Mouse (Mus musculus) ES-E14 (cell line): ENCODE data around the gene 1700020L24Rik. TPM values are rescaled to one million over a fixed set of nuclear protein-coding genes. Genes with fewer than 3 reads are reported as not detected.
A peak's percentile ranks its signal among the peaks of the same experiment; 100 is the strongest.

Source experiments
- DNase-seq: peaks from one replicate; pipeline ENCODE4 v3.0.0-alpha.2; 2013; ENCODE audit warnings: low read depth, low spot score
- H3K27ac ChIP-seq: 2 replicates; pipeline ENCODE4 v1.5.1; 2012; ENCODE audit warnings: low read depth, mild to moderate bottlenecking, low read length, moderate library complexity, mixed read lengths; ENCODE audit not compliant: poor library complexity, insufficient read depth, severe bottlenecking
- H3K36me3 ChIP-seq: 2 replicates; pipeline ENCODE4 v1.6.1; 2012; ENCODE audit warnings: mild to moderate bottlenecking, low read length, moderate library complexity, mixed read lengths; ENCODE audit not compliant: control insufficient read depth, poor library complexity, insufficient read depth, severe bottlenecking
- H3K4me1 ChIP-seq, 2 experiments: fragments of 150-350 bp in 1 of 2; sonication (generic) in 1 of 2; 2 replicates each; pipeline ENCODE4 v1.6.1; 2012; ENCODE audit warnings: low read length in 2 of 2, mild to moderate bottlenecking in 1 of 2, mixed read lengths in 1 of 2; ENCODE audit not compliant: control insufficient read depth in 2 of 2, insufficient read depth in 2 of 2, poor library complexity in 1 of 2
- H3K4me3 ChIP-seq, 2 experiments: fragments of 150-350 bp in 1 of 2; sonication (generic) in 1 of 2; 2 replicates each; pipeline ENCODE4 v1.5.1; 2012; ENCODE audit warnings: low read length in 2 of 2, low read depth in 1 of 2, mild to moderate bottlenecking in 1 of 2, mixed read lengths in 1 of 2; ENCODE audit not compliant: insufficient read depth in 1 of 2, poor library complexity in 1 of 2, severe bottlenecking in 1 of 2
- H3K9ac ChIP-seq: 2 replicates; pipeline ENCODE4 v1.6.1; 2012; ENCODE audit warnings: low read depth, mild to moderate bottlenecking, low read length, mixed read lengths; ENCODE audit not compliant: poor library complexity, insufficient read depth, severe bottlenecking
- H3K9me3 ChIP-seq: fragments of 150-350 bp; sonication (generic); 2 replicates; pipeline ENCODE4 v1.6.1; 2012; ENCODE audit warnings: low read depth, mild to moderate bottlenecking, low read length; ENCODE audit not compliant: control insufficient read depth, insufficient read depth
- CHD2 ChIP-seq: IDR thresholded peaks from 2 replicates; pipeline ENCODE4 v1.6.1; 2014; ENCODE audit warnings: mild to moderate bottlenecking, low read depth, low read length, inconsistent platforms
- HCFC1 ChIP-seq: IDR thresholded peaks from 2 replicates; pipeline ENCODE4 v1.6.1; 2012; ENCODE audit warnings: low read length, inconsistent platforms, borderline replicate concordance; ENCODE audit not compliant: insufficient read depth
- MAFK ChIP-seq: IDR thresholded peaks from 2 replicates; pipeline ENCODE4 v1.6.1; 2014; ENCODE audit warnings: mild to moderate bottlenecking, low read depth, low read length, inconsistent platforms; ENCODE audit not compliant: insufficient read depth
- ZC3H11A ChIP-seq: IDR thresholded peaks from 2 replicates; pipeline ENCODE4 v1.6.1; 2012; ENCODE audit warnings: low read depth, mild to moderate bottlenecking, inconsistent platforms, low read length, borderline replicate concordance
- ZNF384 ChIP-seq: IDR thresholded peaks from 2 replicates; pipeline ENCODE4 v1.6.1; 2012; ENCODE audit warnings: low read depth, low read length, inconsistent platforms
- in situ Hi-C, 2 experiments: fragments of 600-800 bp; cut with MboI; formaldehyde crosslinking; loops; one replicate each; pipeline ENCODE4 v1.15.1; 2025; ENCODE audit warnings: low sequenced_read_pairs in 2 of 2, inconsistent platforms in 1 of 2; ENCODE audit not compliant: unreplicated experiment in 2 of 2
- total RNA-seq: library from RNA; depleted of rRNA; stranded (reverse); fragments of 300-350 nt; gene quantifications from 2 replicates; pipeline ENCODE4 v1.2.3, GENCODE M21; 2012

The 1700020L24Rik gene
- total RNA-seq, 1 experiment: 0.36 TPM

- H3K4me3 ChIP-seq: peak within 1 kb of the TSS; percentile 77 to 79
- peaks cover 4 to 7% of the 10 kb centered on the region in 2 experiments for H3K4me1 ChIP-seq
- no peaks in the 10 kb centered on the region for H3K36me3 ChIP-seq
- TF ChIP-seq MAFK (no peak), ZC3H11A (no peak), HCFC1 (no peak), CHD2 (no peak), ZNF384 (no peak)
- H3K27ac ChIP-seq: no peak within 1 kb of the TSS
- peak within 1 kb of the TSS; percentile 68 for H3K9ac ChIP-seq
- in situ Hi-C loops: loop anchor here in 1 of 2 experiments (25.0 kb wide), 1 partner anchor 347 kb away; the partner anchor contains the start of gene Slfn2
- no peak for DNase-seq
- H3K9me3 ChIP-seq: no peaks in the 10 kb centered on the region
These were observed 28.3 kb upstream of the 1700020L24Rik start, which contains the start of gene Rasl10b for GRCm38 (mm10) chr11:83409087-83409754. Rasl10b (plus strand) TSS chr11:83409137.

GRCm38 (mm10) chr11:83409792-83410291 is 27.6 kb upstream of the 1700020L24Rik start:
- in situ Hi-C loops: loop anchor here in 1 of 2 experiments (25.0 kb wide), 1 partner anchor 348 kb away; the partner anchor contains the start of gene Slfn2
- Histone ChIP-seq H3K9me3 (no peaks in the 10 kb centered on the region), H3K4me3 (peak overlapping the region; percentile 77 to 79), H3K36me3 (no peaks in the 10 kb centered on the region), H3K4me1 (peaks cover 4 to 7% of the 10 kb centered on the region in 2 experiments), H3K27ac (no peak overlapping the region), H3K9ac (peak overlapping the region; percentile 68)
- no peak for DNase-seq
- TF ChIP-seq MAFK (no peak), ZNF384 (no peak), ZC3H11A (no peak), CHD2 (no peak), HCFC1 (no peak)

- TF ChIP-seq HCFC1 (no peak), ZNF384 (no peak), ZC3H11A (no peak), MAFK (no peak), CHD2 (no peak)
- in situ Hi-C loops: loop anchor here in 1 of 2 experiments (25.0 kb wide), 1 partner anchor 348 kb away; the partner anchor contains the start of gene Slfn2
- peaks cover 4 to 7% of the 10 kb centered on the region in 2 experiments for H3K4me1 ChIP-seq
- no peak for DNase-seq
- H3K9me3 ChIP-seq: no peaks in the 10 kb centered on the region
- H3K4me3 ChIP-seq: no peak overlapping the region; a peak in 1 of 4 replicates
- H3K27ac ChIP-seq: no peak overlapping the region
- H3K36me3 ChIP-seq: no peaks in the 10 kb centered on the region
- H3K9ac ChIP-seq: no peak overlapping the region
These were observed 27.0 kb upstream of the 1700020L24Rik start for GRCm38 (mm10) chr11:83410510-83410909.

GRCm38 (mm10) chr11:83417080-83417479 is 20.4 kb upstream of the 1700020L24Rik start:
- Histone ChIP-seq H3K4me3 (no peak overlapping the region), H3K27ac (no peak overlapping the region), H3K36me3 (no peaks in the 10 kb centered on the region), H3K9ac (no peak overlapping the region), H3K9me3 (no peaks in the 10 kb centered on the region), H3K4me1 (peaks cover 0 to 5% of the 10 kb centered on the region in 2 experiments; a peak in 1 of 4 replicates)
- in situ Hi-C loops: loop anchor here in 1 of 2 experiments (25.0 kb wide), 1 partner anchor 355 kb away; the partner anchor contains the start of gene Slfn2
- peak; percentile 81 for DNase-seq
- TF ChIP-seq CHD2: no peak
